Mouse (Mus musculus): ENCODE results near the gene Epb41l5. TPM values are rescaled to one million over a fixed set of nuclear protein-coding genes. Genes with fewer than 3 reads are reported as not detected.

Epb41l5 gene
- polyA plus RNA-seq, 1 experiment = 0.30 TPM

DNA sequence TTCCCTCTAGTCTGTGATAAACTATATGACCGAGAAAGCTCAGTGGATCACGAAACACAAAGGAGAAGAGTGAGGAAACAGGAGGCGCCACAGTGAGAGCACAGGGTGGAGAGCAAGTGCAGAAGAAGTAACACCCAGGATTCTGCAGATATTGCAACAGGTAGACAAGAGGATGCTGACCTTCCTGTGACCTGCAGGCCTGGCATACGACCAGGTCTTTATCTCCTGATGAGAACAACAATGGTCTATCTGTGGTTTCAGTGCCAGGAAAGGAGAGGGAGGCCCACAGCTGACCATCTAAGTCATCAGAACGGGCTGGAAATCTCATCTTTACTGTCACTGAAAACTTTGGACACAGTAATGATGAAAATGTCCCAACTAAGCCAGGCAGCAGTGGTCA is 93.1 kb downstream of the Epb41l5 start:
- no peak for TF ChIP-seq POLR2A (IDR thresholded peaks at IDR 0.05; ENCODE audit: low read depth, low read length)
- no peak for TF ChIP-seq CTCF (IDR thresholded peaks at IDR 0.05; ENCODE audit: extremely low read depth, insufficient read depth, insufficient read length, insufficient replicate concordance)
- H3K4me3 ChIP-seq (ENCODE audit: extremely low read depth, insufficient read depth, insufficient read length) = no peak overlapping the region
- no peak for DNase-seq (ENCODE audit: low read depth in 1 of 2, low spot score in 2 of 2)
- H3K36me3 ChIP-seq (ENCODE audit: control insufficient read depth, insufficient read depth, low read length) = no peaks in the 10 kb centered on the region
- WGBS = 75% methylated on average over 5 of the region's 5 CpGs
- no peaks in the 10 kb centered on the region for H3K27me3 ChIP-seq (ENCODE audit: control insufficient read depth, insufficient read depth, low read length)
- H3K4me1 ChIP-seq (ENCODE audit: control insufficient read depth, insufficient read depth, insufficient read length) = no peaks in the 10 kb centered on the region
- no peak overlapping the region for H3K27ac ChIP-seq (ENCODE audit: insufficient read depth, low read length)

DNA sequence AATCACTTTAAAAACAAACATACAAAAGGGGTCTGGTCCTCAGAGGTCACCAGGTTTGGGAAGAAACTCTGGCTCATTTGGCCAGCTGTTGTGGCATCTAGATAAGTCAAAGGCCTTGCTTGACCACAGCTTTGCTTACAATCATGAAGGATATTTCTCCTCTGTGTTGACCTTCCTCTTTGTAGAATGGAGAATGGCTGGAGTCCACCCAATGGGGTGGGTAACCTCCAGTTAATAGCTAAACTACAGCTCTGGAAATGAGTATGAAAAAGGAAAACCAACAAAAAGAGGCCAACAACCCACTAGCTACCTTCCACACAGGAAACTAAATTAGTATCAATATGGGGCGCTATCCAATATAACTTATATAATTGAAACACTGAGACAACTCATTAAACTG is 97.1 kb downstream of the Epb41l5 start:
- Histone ChIP-seq H3K4me1 (ENCODE audit: control insufficient read depth, insufficient read depth, insufficient read length) (no peaks in the 10 kb centered on the region), H3K36me3 (ENCODE audit: control insufficient read depth, insufficient read depth, low read length) (no peaks in the 10 kb centered on the region), H3K4me3 (ENCODE audit: extremely low read depth, insufficient read depth, insufficient read length) (no peak overlapping the region), H3K27me3 (ENCODE audit: control insufficient read depth, insufficient read depth, low read length) (no peaks in the 10 kb centered on the region), H3K27ac (ENCODE audit: insufficient read depth, low read length) (no peak overlapping the region)
- TF ChIP-seq CTCF (IDR thresholded peaks at IDR 0.05; ENCODE audit: extremely low read depth, insufficient read depth, insufficient read length, insufficient replicate concordance) = no peak
- TF ChIP-seq POLR2A (IDR thresholded peaks at IDR 0.05; ENCODE audit: low read depth, low read length) = no peak
- no peak for DNase-seq (ENCODE audit: low read depth in 1 of 2, low spot score in 2 of 2)
- WGBS = 95% methylated on average over 1 of the region's 1 CpGs

DNA sequence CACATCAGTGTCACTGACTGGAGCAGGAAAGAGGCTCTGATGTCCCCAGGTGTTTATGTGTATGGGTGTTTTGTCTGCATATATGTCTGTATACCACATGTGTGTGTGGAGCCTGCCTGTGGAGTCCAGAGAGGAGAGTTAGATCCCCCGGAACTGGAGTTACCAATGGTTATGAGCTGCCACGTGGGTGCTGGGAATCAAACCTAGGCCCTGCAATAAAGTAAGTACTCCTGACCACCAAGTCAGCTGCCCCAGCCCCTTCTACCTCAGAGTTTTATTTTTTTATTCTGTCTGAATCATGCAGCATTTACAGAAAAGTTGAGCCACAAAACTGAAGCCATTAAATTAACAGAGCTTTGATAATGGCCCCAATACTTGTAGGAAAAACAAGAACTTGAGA is 98.7 kb downstream of the Epb41l5 start:
- Histone ChIP-seq H3K4me3 (ENCODE audit: extremely low read depth, insufficient read depth, insufficient read length) (no peak overlapping the region), H3K27me3 (ENCODE audit: control insufficient read depth, insufficient read depth, low read length) (no peaks in the 10 kb centered on the region), H3K36me3 (ENCODE audit: control insufficient read depth, insufficient read depth, low read length) (no peaks in the 10 kb centered on the region), H3K27ac (ENCODE audit: insufficient read depth, low read length) (no peak overlapping the region), H3K4me1 (ENCODE audit: control insufficient read depth, insufficient read depth, insufficient read length) (no peaks in the 10 kb centered on the region)
- no peak for TF ChIP-seq CTCF (IDR thresholded peaks at IDR 0.05; ENCODE audit: extremely low read depth, insufficient read depth, insufficient read length, insufficient replicate concordance)
- no peak for TF ChIP-seq POLR2A (IDR thresholded peaks at IDR 0.05; ENCODE audit: low read depth, low read length)
- WGBS = 87% methylated on average over 2 of the region's 2 CpGs
- no peak for DNase-seq (ENCODE audit: low read depth in 1 of 2, low spot score in 2 of 2)

DNA sequence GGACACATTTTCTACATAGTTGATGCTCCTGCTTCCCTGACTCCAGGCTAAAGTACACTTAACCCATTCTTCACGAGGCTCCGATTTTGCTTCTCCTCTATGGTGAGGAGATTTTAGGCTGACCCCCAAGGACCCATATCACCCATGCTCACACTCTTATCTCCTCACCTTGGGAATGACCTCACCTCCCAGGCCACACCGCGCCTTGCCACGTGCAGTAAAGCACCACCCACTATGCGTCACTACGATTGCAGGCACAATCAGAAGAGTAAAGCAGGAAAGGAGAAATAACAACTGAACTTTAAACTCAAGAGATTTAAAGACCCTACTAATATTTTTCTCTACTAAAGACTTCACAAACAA is 99.5 kb downstream of the Epb41l5 start:
- DNase-seq (ENCODE audit: low read depth in 1 of 2, low spot score in 2 of 2) = no peak
- Histone ChIP-seq H3K27ac (ENCODE audit: insufficient read depth, low read length) (no peak overlapping the region), H3K27me3 (ENCODE audit: control insufficient read depth, insufficient read depth, low read length) (no peaks in the 10 kb centered on the region), H3K4me1 (ENCODE audit: control insufficient read depth, insufficient read depth, insufficient read length) (no peaks in the 10 kb centered on the region), H3K36me3 (ENCODE audit: control insufficient read depth, insufficient read depth, low read length) (no peaks in the 10 kb centered on the region), H3K4me3 (ENCODE audit: extremely low read depth, insufficient read depth, insufficient read length) (no peak overlapping the region)
- TF ChIP-seq POLR2A (IDR thresholded peaks at IDR 0.05; ENCODE audit: low read depth, low read length) (no peak), CTCF (IDR thresholded peaks at IDR 0.05; ENCODE audit: extremely low read depth, insufficient read depth, insufficient read length, insufficient replicate concordance) (no peak)
- WGBS = 94% methylated on average over 7 of the region's 7 CpGs

DNA sequence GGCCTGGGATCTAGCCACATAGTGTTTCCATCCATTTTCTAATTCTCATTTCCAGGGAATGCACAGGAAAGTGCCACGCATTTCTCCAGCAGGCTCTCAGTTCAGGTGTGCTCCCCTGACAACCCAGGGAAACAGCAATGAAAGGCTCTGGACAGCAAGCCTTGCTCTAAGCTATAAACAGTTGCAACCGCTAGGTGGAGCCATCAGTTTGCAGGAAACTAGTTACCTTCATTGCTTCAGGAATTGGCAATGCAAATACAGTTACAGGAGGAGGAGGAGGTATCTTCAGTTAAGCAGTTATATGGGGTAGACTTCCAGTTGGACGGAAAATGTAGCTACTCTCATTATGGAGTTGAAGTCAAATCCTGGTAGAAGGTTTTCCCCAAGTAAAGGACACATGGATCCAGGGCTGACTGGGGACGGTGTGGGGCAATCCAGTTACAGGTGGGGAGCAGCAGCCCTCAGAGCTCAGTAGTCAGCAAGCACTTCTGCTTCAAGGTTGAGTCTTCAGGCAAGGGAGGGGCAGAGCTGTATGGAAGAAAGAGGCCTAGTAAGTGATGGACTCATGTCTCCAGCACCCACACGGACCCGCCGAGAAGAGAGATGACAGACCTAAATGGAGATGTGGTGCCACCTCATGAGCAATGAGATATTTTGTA is 100.0 kb downstream of the Epb41l5 start:
- peak; percentile 42; the same call in 1 of the 2 replicates for TF ChIP-seq CTCF (IDR thresholded peaks at IDR 0.05; ENCODE audit: extremely low read depth, insufficient read depth, insufficient read length, insufficient replicate concordance)
- no peak for TF ChIP-seq POLR2A (IDR thresholded peaks at IDR 0.05; ENCODE audit: low read depth, low read length)
- peak; percentile 22 to 65 for DNase-seq (ENCODE audit: low read depth in 1 of 2, low spot score in 2 of 2)
- H3K4me1 ChIP-seq (ENCODE audit: control insufficient read depth, insufficient read depth, insufficient read length) = no peaks in the 10 kb centered on the region
- 66% methylated on average over 7 of the region's 7 CpGs for WGBS
- H3K27me3 ChIP-seq (ENCODE audit: control insufficient read depth, insufficient read depth, low read length) = no peaks in the 10 kb centered on the region
- H3K36me3 ChIP-seq (ENCODE audit: control insufficient read depth, insufficient read depth, low read length) = no peaks in the 10 kb centered on the region
- H3K4me3 ChIP-seq (ENCODE audit: extremely low read depth, insufficient read depth, insufficient read length) = no peak overlapping the region
- H3K27ac ChIP-seq (ENCODE audit: insufficient read depth, low read length) = no peak overlapping the region

DNA sequence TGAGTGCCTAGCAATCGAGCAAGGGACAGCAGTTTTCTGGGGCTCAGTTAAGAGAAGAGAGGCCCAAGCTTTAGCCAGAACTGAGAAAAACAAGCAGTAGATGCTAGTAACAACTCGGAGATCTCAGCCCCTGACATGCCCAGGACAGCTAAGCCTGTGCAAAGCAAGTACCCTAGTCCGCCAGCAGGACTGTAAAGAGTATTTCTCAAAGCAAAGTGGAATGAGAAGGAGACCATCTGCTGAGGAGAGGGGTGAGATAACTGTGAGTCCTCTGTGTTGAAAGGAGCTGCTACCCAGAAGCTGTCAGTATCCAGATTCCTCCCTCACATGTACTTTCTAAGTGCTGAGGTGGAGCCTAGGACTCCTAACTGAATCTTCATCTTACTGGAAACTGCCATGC is 102.3 kb downstream of the Epb41l5 start:
- WGBS = 78% methylated on average over 3 of the region's 3 CpGs
- H3K27ac ChIP-seq (ENCODE audit: insufficient read depth, low read length) = no peak overlapping the region
- no peaks in the 10 kb centered on the region for H3K27me3 ChIP-seq (ENCODE audit: control insufficient read depth, insufficient read depth, low read length)
- DNase-seq (ENCODE audit: low read depth in 1 of 2, low spot score in 2 of 2) = no peak
- H3K36me3 ChIP-seq (ENCODE audit: control insufficient read depth, insufficient read depth, low read length) = no peaks in the 10 kb centered on the region
- TF ChIP-seq POLR2A (IDR thresholded peaks at IDR 0.05; ENCODE audit: low read depth, low read length) = no peak
- no peak for TF ChIP-seq CTCF (IDR thresholded peaks at IDR 0.05; ENCODE audit: extremely low read depth, insufficient read depth, insufficient read length, insufficient replicate concordance)
- H3K4me3 ChIP-seq (ENCODE audit: extremely low read depth, insufficient read depth, insufficient read length) = no peak overlapping the region
- H3K4me1 ChIP-seq (ENCODE audit: control insufficient read depth, insufficient read depth, insufficient read length) = no peaks in the 10 kb centered on the region

DNA sequence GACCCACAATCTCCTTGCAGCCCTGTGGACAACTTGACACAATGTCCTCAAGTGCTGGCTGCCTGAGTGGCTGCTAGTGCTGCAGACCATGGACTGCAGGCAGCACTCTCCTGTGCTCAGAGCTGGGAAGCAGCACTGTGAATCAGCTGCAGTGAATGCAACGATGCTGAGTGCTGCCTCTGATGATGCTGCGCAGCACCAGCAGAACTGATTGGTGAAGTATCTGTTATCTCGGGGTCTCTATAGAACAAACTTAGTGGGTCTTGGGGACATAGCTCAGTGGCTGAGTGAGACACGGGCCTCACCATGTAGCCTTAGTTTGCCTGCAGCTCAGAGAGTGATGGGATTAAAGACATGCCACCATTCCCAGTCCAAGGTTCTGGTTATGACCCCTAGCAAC is 103.1 kb downstream of the Epb41l5 start:
- Histone ChIP-seq H3K27me3 (ENCODE audit: control insufficient read depth, insufficient read depth, low read length) (no peaks in the 10 kb centered on the region), H3K36me3 (ENCODE audit: control insufficient read depth, insufficient read depth, low read length) (no peaks in the 10 kb centered on the region), H3K4me1 (ENCODE audit: control insufficient read depth, insufficient read depth, insufficient read length) (no peaks in the 10 kb centered on the region), H3K27ac (ENCODE audit: insufficient read depth, low read length) (no peak overlapping the region), H3K4me3 (ENCODE audit: extremely low read depth, insufficient read depth, insufficient read length) (no peak overlapping the region)
- 94% methylated on average over 4 of the region's 4 CpGs for WGBS
- TF ChIP-seq POLR2A (IDR thresholded peaks at IDR 0.05; ENCODE audit: low read depth, low read length) = no peak
- no peak for TF ChIP-seq CTCF (IDR thresholded peaks at IDR 0.05; ENCODE audit: extremely low read depth, insufficient read depth, insufficient read length, insufficient replicate concordance)
- DNase-seq (ENCODE audit: low read depth in 1 of 2, low spot score in 2 of 2) = no peak
